22 mouse cellular contexts compared by ENCODE assay signal in the genomic region with DNA sequence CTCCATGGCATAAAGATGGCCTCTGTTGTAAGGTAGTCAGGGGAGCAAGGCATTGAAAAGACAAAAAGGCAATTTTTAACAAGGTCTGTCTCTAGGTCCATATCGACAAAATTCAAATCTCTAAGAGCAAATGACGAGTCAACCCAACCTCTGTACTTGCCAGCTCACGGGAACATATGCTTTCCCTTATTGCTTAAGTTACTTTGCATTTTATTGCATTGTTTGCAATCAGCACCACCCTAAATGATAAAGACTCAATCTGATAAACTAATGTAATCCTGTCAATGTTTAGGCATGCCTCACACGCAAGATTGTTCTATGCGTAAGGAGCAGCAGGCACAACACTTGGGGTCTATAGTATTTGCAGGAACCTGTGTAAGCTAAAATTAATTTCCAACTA. TPM values are rescaled to one million over a fixed set of nuclear protein-coding genes. Genes with fewer than 3 reads are reported as not detected.
DNase-seq lines count a peak whose midpoint lies in the region; ATAC-seq and TF ChIP-seq lines count a peak whose summit lies in the region.
"Had no signal": no experiment of that assay in that cellular context is flagged by ENCODE, and none has a peak within 500 bp of the region (broad histone marks: within the 10 kb centered on the region; RNA-seq: fewer than 3 reads in every experiment).

No protein-coding gene starts in this region.

- no peaks in the 10 kb centered on the region for H3K27me3 ChIP-seq in heart, embryonic 11.5 days (ENCODE audit: control insufficient read depth, insufficient read depth, low read length)
- H3K27me3 ChIP-seq in intestine, postnatal 0 days (replicated peaks; ENCODE audit: control insufficient read depth, insufficient read depth, low read length) = no peaks in the 10 kb centered on the region
- H3K27me3 ChIP-seq in kidney, embryonic 14.5 days (ENCODE audit: control insufficient read depth, insufficient read depth, low read length) = no peaks in the 10 kb centered on the region
- H3K27me3 ChIP-seq: embryonic facial prominence, embryonic 13.5 days; embryonic facial prominence, embryonic 15.5 days; forebrain, embryonic 12.5 days had no signal

- WGBS in heart, embryonic 11.5 days (ENCODE audit: insufficient replicate concordance) = 91% methylated on average over 5 of the region's 5 CpGs
- 43% methylated on average over 5 of the region's 5 CpGs for WGBS in intestine, postnatal 0 days
- WGBS in kidney, embryonic 14.5 days = 95% methylated on average over 5 of the region's 5 CpGs

- no peak overlapping the region for H3K27ac ChIP-seq in heart, embryonic 11.5 days (ENCODE audit: low read depth, low read length)
- peak overlapping the region; percentile 16 for H3K27ac ChIP-seq in intestine, postnatal 0 days (ENCODE audit: low read depth, low read length)
- no peak overlapping the region for H3K27ac ChIP-seq in kidney, embryonic 14.5 days (ENCODE audit: low read depth, low read length)
- H3K27ac ChIP-seq: embryonic facial prominence, embryonic 13.5 days; embryonic facial prominence, embryonic 15.5 days; forebrain, embryonic 10.5 days; forebrain, embryonic 12.5 days had no signal

- peak; percentile 74 for DNase-seq in heart, adult 11 months
- no peak for DNase-seq in B cell, adult 2 months
- DNase-seq: adrenal gland, adult 2 months; adrenal gland, postnatal 10 days; adrenal gland, postnatal 25 days; cerebellum, adult 11 months; cerebellum, adult 18-20 months; cerebellum, adult 8-10 months; cerebellum, adult 9-11 months; cerebellum, postnatal 14 days; cerebellum, postnatal 36 days; embryo, embryonic 11 days had no signal

- H3K9ac ChIP-seq in heart, embryonic 11.5 days (ENCODE audit: low read depth, low read length) = no peak overlapping the region
- H3K9ac ChIP-seq in intestine, postnatal 0 days (ENCODE audit: low read depth, low read length) = no peak overlapping the region
- no peak overlapping the region for H3K9ac ChIP-seq in kidney, embryonic 14.5 days (ENCODE audit: low read depth, low read length)
- H3K9ac ChIP-seq: embryonic facial prominence, embryonic 13.5 days; embryonic facial prominence, embryonic 15.5 days; forebrain, embryonic 12.5 days had no signal

- no peaks in the 10 kb centered on the region for H3K4me1 ChIP-seq in heart, embryonic 11.5 days (ENCODE audit: control insufficient read depth, insufficient read depth, low read length)
- no peaks in the 10 kb centered on the region for H3K4me1 ChIP-seq in intestine, postnatal 0 days (replicated peaks; ENCODE audit: control insufficient read depth, insufficient read depth, low read length)
- H3K4me1 ChIP-seq in kidney, embryonic 14.5 days (ENCODE audit: control insufficient read depth, insufficient read depth, low read length) = no peaks in the 10 kb centered on the region
- H3K4me1 ChIP-seq: forebrain, embryonic 12.5 days had no signal

- TF ChIP-seq CTCF in intestine, postnatal 0 days (IDR thresholded peaks at IDR 0.05; ENCODE audit: low read depth) = no peak

- H3K4me2 ChIP-seq in heart, embryonic 11.5 days = no peak overlapping the region
- H3K4me2 ChIP-seq in intestine, postnatal 0 days (replicated peaks; ENCODE audit: low read depth) = peak overlapping the region; percentile 25
- H3K4me2 ChIP-seq in kidney, embryonic 14.5 days (replicated peaks; ENCODE audit: low read depth, low read length) = no peak overlapping the region
- H3K4me2 ChIP-seq: embryonic facial prominence, embryonic 13.5 days; embryonic facial prominence, embryonic 15.5 days; forebrain, embryonic 12.5 days had no signal

- no peak overlapping the region for H3K4me3 ChIP-seq in heart, embryonic 11.5 days (ENCODE audit: low read depth, low read length)
- H3K4me3 ChIP-seq in intestine, postnatal 0 days (ENCODE audit: low read depth, low read length) = no peak overlapping the region
- H3K4me3 ChIP-seq in kidney, embryonic 14.5 days (ENCODE audit: low read length) = no peak overlapping the region
- H3K4me3 ChIP-seq: embryonic facial prominence, embryonic 13.5 days; embryonic facial prominence, embryonic 15.5 days; erythroblast, embryonic 14.5 days; forebrain, embryonic 10.5 days; forebrain, embryonic 12.5 days had no signal

- no peaks in the 10 kb centered on the region for H3K9me3 ChIP-seq in heart, embryonic 11.5 days (replicated peaks; ENCODE audit: control insufficient read depth, low read length)
- no peaks in the 10 kb centered on the region for H3K9me3 ChIP-seq in intestine, postnatal 0 days (ENCODE audit: control insufficient read depth)
- H3K9me3 ChIP-seq in kidney, embryonic 14.5 days (ENCODE audit: control insufficient read depth, low read length) = no peaks in the 10 kb centered on the region
- H3K9me3 ChIP-seq: embryonic facial prominence, embryonic 13.5 days; embryonic facial prominence, embryonic 15.5 days; forebrain, embryonic 10.5 days; forebrain, embryonic 12.5 days had no signal

- no peak for ATAC-seq in heart, embryonic 11.5 days (replicated peaks; ENCODE audit: insufficient number of reproducible peaks, low FRiP score, low TSS enrichment)
- ATAC-seq in intestine, postnatal 0 days = peak; percentile 56; the same call in 1 of the 2 replicates
- ATAC-seq in kidney, embryonic 14.5 days (ENCODE audit: low FRiP score, low TSS enrichment) = no peak
- ATAC-seq: forebrain, embryonic 14.5 days; forebrain, embryonic 16.5 days had no signal

- no peaks in the 10 kb centered on the region for H3K36me3 ChIP-seq in heart, embryonic 11.5 days (ENCODE audit: control insufficient read depth, insufficient read depth, low read length)
- H3K36me3 ChIP-seq in intestine, postnatal 0 days (ENCODE audit: control insufficient read depth, insufficient read depth) = no peaks in the 10 kb centered on the region
- H3K36me3 ChIP-seq in kidney, embryonic 14.5 days (ENCODE audit: control insufficient read depth, insufficient read depth, low read length) = no peaks in the 10 kb centered on the region
- H3K36me3 ChIP-seq: embryonic facial prominence, embryonic 13.5 days; embryonic facial prominence, embryonic 15.5 days; forebrain, embryonic 10.5 days; forebrain, embryonic 12.5 days had no signal

RNA-seq across cellular contexts. Expression of a gene that starts 24.0 kb away (rescaled TPM):
- polyA plus RNA-seq in heart, embryonic 11.5 days (2014; fragmentation: Nextera tagmentation; extraction: Ambion mirVana) = 9.4 and 10.1 TPM in 2 replicates
- polyA plus RNA-seq in intestine, postnatal 0 days (2015; fragmentation: Nextera tagmentation; extraction: Ambion mirVana) = 4.9 and 5.9 TPM in 2 replicates
- 16.5 and 18.2 TPM in 2 replicates for polyA plus RNA-seq in kidney, embryonic 14.5 days (2014; fragmentation: Nextera tagmentation; extraction: Ambion mirVana)
- polyA plus RNA-seq: erythroblast, embryonic 14.5 days had no signal
